ENCODE assay signal across 11 mouse cellular contexts in genomic region chr10:41544481-41545190, GRCm38 (mm10). TPM values are rescaled to one million over a fixed set of nuclear protein-coding genes. Genes with fewer than 3 reads are reported as not detected.
DNase-seq lines count a peak whose midpoint lies in the region; ATAC-seq and TF ChIP-seq lines count a peak whose summit lies in the region.
"Had no signal": no experiment of that assay in that cellular context is flagged by ENCODE, and none has a peak within 500 bp of the region (broad histone marks: within the 10 kb centered on the region; RNA-seq: fewer than 3 reads in every experiment).

No protein-coding gene starts in this region.

- no peaks in the 10 kb centered on the region; the same call in 1 of the 2 replicates for H3K9me3 ChIP-seq in liver, embryonic 15.5 days (replicated peaks)

- no peaks in the 10 kb centered on the region for H3K36me3 ChIP-seq in kidney, adult 2 months (ENCODE audit: control insufficient read depth, insufficient read depth, low read length)
- H3K36me3 ChIP-seq in liver, embryonic 15.5 days (replicated peaks) = no peaks in the 10 kb centered on the region
- H3K36me3 ChIP-seq: neural tube, embryonic 12.5 days had no signal

- no peak overlapping the region for H3K4me3 ChIP-seq in kidney, adult 2 months (ENCODE audit: insufficient read depth, low read depth, low read length)
- H3K4me3 ChIP-seq in liver, embryonic 15.5 days (replicated peaks) = no peak overlapping the region
- H3K4me3 ChIP-seq: limb, embryonic 10.5 days; neural tube, embryonic 12.5 days had no signal

- no peaks in the 10 kb centered on the region for H3K27me3 ChIP-seq in kidney, adult 2 months (replicated peaks; ENCODE audit: control insufficient read depth, insufficient read depth, low read length)
- H3K27me3 ChIP-seq in liver, embryonic 15.5 days = no peaks in the 10 kb centered on the region
- H3K27me3 ChIP-seq: neural tube, embryonic 12.5 days; Patski had no signal

- peak overlapping the region; percentile 29 for H3K4me2 ChIP-seq in liver, embryonic 15.5 days
- H3K4me2 ChIP-seq: neural tube, embryonic 12.5 days had no signal

- H3K4me1 ChIP-seq in kidney, adult 2 months (ENCODE audit: control insufficient read depth, insufficient read depth, low read length) = peaks cover 3% of the 10 kb centered on the region; the same call in 1 of the 2 replicates
- H3K4me1 ChIP-seq in liver, embryonic 15.5 days (replicated peaks) = peaks cover 8% of the 10 kb centered on the region

- TF ChIP-seq POLR2A in kidney, adult 2 months (IDR thresholded peaks at IDR 0.05; ENCODE audit: low read depth, low read length) = no peak

- 11% methylated on average over 7 of the region's 7 CpGs for WGBS in kidney, adult 2 months
- 7% methylated on average over 7 of the region's 7 CpGs for WGBS in liver, embryonic 15.5 days (ENCODE audit: insufficient replicate concordance)

- peak; percentile 25 for DNase-seq in kidney, adult 2 months
- DNase-seq in kidney, adult 8-10 months = no peak
- peak; percentile 67 for DNase-seq in CD4-positive, CD25-positive, alpha-beta regulatory T cell, adult 2 months (ENCODE audit: low read depth, low spot score)
- peak; percentile 78 for DNase-seq in adipocyte (ENCODE audit: low spot score)
- no peak for DNase-seq in right cerebral cortex, postnatal 25 days
- DNase-seq in ovary, postnatal 10 days (ENCODE audit: low spot score) = no peak
- DNase-seq in spleen, adult 18-20 months = no peak

- no peak overlapping the region for H3K27ac ChIP-seq in kidney, adult 2 months (ENCODE audit: insufficient read depth, low read depth, low read length)
- no peak overlapping the region for H3K27ac ChIP-seq in liver, embryonic 15.5 days (replicated peaks)
- H3K27ac ChIP-seq: limb, embryonic 10.5 days; neural tube, embryonic 12.5 days had no signal

- no peak for ATAC-seq in liver, embryonic 15.5 days (ENCODE audit: insufficient read depth)
- ATAC-seq: Patski had no signal

- H3K9ac ChIP-seq in liver, embryonic 15.5 days = no peak overlapping the region
- H3K9ac ChIP-seq: neural tube, embryonic 12.5 days had no signal

- TF ChIP-seq CTCF in kidney, adult 2 months (conservative IDR thresholded peaks at IDR 0.05; ENCODE audit: insufficient read depth, insufficient read length, low read depth, low read length) = no peak

RNA-seq across cellular contexts. Expression of gene Cd164, which starts 25.4 kb away (rescaled TPM):
- 241 and 291 TPM in 2 replicates for polyA plus RNA-seq in kidney, adult 2 months (2012; rRNA removed)
- 57.8 and 61.8 TPM in 2 replicates for polyA plus RNA-seq in liver, embryonic 15.5 days (2015; fragmentation: Nextera tagmentation; extraction: Ambion mirVana)

RNA-seq across cellular contexts. Expression of gene Ppil6, which starts 54.4 kb away (rescaled TPM):
- polyA plus RNA-seq in kidney, adult 2 months (2012; rRNA removed) = 2.5 and 3.2 TPM in 2 replicates
- polyA plus RNA-seq in liver, embryonic 15.5 days (2015; fragmentation: Nextera tagmentation; extraction: Ambion mirVana) = 0.12 and 0.20 TPM in 2 replicates

RNA-seq across cellular contexts. Expression of gene Smpd2, which starts 54.5 kb away (rescaled TPM):
- 124 and 129 TPM in 2 replicates for polyA plus RNA-seq in kidney, adult 2 months (2012; rRNA removed)
- polyA plus RNA-seq in liver, embryonic 15.5 days (2015; fragmentation: Nextera tagmentation; extraction: Ambion mirVana) = 11.4 and 11.8 TPM in 2 replicates

Comparison
In these comparisons a context has a peak if more than half of its experiments do, and no peak if none do; other contexts are left out.
1. DNase-seq: peak in kidney, adult 2 months (single experiment), CD4-positive, CD25-positive, alpha-beta regulatory T cell, adult 2 months (single experiment) and adipocyte (single experiment); none in kidney, adult 8-10 months (0 of 2), right cerebral cortex, postnatal 25 days (single experiment), ovary, postnatal 10 days (single experiment) and spleen, adult 18-20 months (0 of 2).